Mouse (Mus musculus) erythroblast, embryonic 14.5 days (primary cell): Measurements from ENCODE around the gene Ripk3.

Experiments
- GATA1 ChIP-seq: IDR thresholded peaks from 2 replicates; pipeline ENCODE4 v1.6.1; 2012; ENCODE audit warnings: low read length, inconsistent platforms, mixed read lengths
- TAL1 ChIP-seq: IDR thresholded peaks from 3 replicates; pipeline ENCODE4 v1.6.1; 2012; ENCODE audit warnings: low read length, inconsistent platforms, mixed read lengths

DNA sequence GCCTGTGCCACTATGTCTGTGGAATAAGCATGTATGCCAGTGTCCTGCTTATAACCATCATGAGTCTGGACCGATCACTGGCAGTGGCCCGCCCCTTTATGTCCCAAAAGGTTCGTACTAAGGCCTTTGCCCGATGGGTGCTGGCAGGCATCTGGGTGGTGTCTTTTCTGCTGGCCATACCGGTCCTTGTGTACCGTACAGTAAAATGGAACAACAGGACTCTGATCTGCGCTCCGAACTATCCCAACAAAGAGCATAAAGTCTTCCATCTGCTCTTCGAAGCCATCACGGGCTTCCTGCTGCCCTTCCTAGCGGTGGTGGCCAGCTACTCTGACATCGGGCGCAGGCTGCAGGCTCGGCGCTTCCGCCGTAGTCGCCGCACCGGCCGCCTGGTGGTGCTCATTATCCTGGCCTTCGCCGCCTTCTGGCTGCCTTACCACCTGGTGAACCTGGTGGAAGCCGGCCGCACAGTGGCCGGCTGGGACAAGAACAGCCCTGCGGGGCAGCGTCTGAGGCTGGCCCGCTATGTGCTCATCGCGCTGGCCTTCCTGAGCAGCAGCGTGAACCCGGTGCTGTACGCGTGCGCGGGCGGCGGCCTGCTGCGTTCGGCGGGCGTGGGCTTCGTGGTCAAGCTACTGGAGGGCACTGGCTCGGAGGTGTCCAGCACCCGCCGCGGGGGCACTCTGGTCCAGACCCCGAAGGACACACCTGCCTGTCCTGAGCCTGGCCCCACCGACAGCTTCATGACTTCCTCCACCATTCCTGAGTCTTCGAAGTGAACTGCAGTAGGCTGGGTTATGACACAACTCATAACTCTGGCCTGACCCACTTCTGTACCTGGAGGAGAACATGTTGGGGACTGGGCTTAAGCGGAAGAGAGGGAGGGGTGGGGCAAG, 20.9 kb downstream of the Ripk3 start:
- TF ChIP-seq GATA1 (no peak), TAL1 (no peak)
